Mouse (Mus musculus) cerebellum, adult 18-20 months (tissue): ENCODE results near the gene Tmem131.

Experiments
- DNase-seq, 2 experiments: peaks; one replicate each; pipeline ENCODE4 v3.0.0; 2021

Tmem131 gene

DNA sequence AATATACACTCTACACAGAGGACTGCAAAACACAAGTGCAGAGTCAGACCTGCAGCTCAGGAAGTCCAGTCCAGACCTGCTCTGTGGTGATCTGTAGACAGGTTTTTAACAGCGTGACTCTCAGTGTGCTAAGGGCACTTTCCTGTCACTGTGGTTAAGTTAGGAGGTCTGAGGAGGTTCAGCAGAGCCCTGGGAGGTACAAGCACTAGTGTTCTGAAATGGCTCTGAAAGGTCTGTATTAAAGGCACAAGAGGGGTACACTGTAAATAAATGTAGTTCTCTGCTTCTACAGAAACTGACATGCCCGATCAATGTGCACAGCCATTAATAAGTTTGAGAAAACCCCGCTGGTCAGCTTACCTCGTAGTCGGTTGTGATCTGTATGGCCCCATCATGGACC, 119.1 kb downstream of the Tmem131 start:
- no peak for DNase-seq

DNA sequence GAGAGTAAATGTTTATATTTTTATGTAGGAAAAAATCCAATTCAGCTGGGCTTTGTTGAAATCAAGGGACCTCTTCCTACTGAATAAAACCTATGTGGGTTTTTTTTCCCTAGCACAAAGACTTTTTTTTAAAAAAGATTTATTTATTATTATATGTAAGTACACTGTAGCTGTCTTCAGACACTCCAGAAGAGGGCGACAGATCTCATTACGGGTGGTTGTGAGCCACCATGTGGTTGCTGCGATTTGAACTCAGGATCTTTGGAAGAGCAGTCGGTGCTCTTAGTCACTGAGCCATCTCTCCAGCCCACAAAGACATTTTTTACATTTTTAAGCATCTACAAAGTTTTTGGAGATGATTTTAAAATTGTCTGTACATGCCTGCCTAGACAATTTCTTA, 121.5 kb downstream of the Tmem131 start:
- DNase-seq, result peak in 1 of 2 experiments; percentile 14

DNA sequence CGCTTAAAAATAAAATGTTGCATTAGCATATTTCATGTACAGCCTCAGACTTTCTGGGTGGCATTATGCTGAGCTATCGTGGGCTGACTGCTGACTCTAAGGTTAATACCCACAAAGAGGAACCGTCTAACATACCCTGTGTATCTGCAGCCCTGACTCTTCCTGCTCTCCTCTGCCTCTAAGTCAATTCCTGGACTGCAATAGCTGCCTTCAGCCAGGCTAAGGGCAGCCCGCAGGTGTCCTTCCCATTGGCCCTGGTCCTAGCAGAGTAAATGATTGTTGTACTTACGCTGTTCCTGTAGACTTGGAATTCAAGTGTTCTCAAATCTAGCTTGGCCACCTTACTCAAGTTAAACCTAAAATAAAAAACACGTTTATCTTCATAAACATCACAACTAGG, 128.3 kb downstream of the Tmem131 start:
- no peak for DNase-seq

- no peak for DNase-seq
Measured at GRCm38 (mm10) chr1:36814271-36814903, 129.1 kb downstream of the Tmem131 start.

DNA sequence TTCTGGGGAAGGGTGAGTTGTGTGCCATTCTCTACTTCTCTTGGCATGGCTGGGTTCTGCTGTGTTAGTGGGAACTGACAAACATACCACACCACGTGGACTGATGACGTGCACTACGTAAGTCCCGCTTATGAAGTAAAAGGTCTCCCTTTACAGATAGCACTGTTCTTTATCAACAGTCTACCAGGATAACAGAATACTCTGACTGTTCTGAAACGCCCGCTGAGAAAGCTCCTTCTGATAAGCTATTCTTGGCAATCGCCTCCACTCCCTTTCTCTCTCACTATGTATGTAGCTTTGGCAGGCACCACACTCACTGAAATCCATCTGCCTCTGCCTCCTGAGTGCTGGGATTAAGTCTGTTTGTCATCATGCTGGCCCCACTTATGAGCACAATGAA, 130.1 kb downstream of the Tmem131 start:
- DNase-seq, result peak in 1 of 2 experiments; percentile 16

DNA sequence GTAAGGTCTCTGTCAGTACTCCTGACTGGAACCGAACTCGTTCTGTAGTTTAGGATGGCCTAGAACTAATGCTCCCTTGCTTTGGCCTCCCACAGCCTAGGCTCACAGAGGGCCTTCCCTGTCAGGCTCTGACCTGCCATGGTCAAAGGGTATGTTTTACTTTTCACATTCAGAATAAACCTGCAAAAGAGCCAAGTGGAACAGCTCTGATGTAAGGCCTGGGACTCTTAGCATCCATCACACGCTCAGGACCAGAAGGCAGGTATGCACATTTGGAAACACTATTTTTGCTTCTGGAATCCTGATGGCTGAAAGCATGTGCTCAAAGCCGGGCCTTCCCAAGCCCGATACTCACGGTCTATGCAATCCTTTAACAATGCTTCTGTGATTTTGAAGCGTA, 131.7 kb downstream of the Tmem131 start:
- no peak for DNase-seq

DNA sequence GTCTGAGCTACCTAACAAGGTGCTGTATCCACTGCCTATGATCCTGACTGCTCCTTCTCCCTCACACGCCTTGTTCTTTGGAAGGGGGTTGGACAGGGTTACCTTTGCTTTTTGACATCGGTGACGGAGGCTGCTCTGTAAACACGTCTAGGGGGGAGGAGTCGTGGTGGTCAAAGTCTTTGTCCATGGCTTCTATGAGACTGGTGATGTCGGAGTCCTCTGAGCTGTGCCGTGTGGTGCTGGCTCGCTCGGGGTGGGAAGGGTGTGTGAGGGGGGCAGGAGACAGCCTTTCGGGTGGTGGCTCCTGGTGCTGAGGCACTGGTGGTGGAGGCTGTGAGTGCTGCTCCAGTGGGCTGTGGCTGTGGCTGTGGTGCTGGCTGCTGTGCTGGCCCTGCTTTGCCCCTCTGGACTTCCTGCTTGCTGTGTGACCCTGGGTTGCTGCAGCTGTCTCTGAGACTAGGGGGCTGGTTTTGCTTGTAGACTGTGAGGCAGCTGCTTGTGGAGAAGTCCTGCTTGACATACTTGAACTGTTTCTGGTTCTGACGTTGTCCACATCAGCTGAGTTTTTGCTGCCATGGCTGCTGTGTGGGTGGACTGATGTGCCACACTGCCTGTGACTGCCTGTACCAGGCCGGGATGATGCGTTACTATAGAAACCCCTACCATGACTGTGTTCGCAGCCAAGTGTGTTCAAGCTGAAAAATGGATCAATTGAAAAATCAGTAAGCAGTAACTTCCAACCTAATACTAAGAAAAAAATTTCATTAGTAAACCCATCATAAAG, 135.5 kb downstream of the Tmem131 start:
- no peak for DNase-seq

DNA sequence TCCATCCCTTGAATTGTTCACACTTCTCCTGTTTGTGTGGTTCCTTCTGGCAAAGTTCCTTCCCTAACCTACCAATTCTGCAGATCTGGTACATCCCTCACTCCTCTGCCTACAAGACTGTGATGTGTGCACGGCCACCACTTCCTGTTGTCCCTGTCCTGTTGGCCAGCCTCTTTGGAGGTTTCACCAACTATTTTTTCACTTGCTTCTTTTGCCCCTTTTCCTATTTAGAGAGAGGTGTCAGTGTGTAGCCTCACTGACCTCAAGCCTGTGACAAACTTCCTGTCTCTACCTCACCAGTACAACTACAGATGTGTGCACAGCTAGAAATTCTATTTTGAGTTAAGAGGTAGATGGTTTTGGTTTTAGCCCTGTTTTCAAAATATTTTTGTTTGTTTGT, 136.4 kb downstream of the Tmem131 start:
- no peak for DNase-seq

GRCm38 (mm10) chr1:36806181-36806905, 137.1 kb downstream of the Tmem131 start:
- DNase-seq, result no peak

- DNase-seq, result no peak
Measured at GRCm38 (mm10) chr1:36804833-36805232, 138.6 kb downstream of the Tmem131 start.

- DNase-seq, result no peak
Measured at GRCm38 (mm10) chr1:36804259-36804658, 139.2 kb downstream of the Tmem131 start.

DNA sequence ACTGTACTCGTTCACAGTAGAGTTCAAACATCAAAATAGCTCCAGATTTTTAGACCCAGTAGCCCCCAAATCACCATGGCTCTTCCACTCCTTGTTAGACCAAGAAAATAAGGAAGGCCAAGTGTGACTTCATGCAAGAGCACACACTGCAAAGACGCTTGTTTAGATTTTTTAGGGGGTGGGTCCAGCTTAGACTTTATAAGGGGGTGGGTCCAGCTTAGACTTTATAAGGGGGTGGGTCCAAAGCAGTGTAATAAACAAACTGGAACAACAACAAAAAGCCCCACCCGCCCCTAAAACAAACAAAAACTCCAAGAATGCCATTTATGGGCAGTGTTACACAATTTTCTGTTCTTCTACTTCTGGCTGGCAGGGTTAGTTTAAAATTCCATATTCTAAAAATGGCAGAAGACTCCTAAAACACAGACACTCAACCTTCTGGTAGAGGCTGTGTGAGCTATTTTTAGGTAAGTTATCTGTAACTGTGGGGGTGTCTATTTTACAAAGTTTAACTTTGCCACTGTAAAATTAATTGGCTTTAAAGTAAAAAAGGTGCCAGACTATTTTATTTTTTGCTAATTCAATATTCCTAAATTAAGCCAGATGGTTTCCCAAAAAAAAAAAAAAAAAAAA, 143.0 kb downstream of the Tmem131 start:
- no peak for DNase-seq

DNA sequence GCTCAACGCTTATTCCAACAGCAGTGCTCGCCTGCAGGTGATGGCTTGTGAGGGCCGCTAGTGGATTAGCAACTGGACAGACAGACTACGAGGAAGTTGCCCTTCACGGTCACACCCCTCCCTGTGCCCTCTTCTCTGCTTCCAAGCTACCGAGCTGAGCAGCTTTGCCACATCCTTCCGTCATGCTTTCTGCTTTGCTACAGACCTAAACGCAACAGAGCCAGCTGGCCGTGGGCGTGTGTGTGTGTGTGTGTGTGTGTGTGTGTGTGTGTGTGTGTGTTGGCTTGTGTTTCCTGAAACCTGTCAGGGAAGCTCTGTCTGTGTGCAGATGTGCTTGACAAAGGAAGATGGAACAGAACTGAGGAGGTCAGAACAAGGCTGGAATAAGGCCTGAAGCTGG, 146.0 kb downstream of the Tmem131 start:
- DNase-seq, result no peak

DNA sequence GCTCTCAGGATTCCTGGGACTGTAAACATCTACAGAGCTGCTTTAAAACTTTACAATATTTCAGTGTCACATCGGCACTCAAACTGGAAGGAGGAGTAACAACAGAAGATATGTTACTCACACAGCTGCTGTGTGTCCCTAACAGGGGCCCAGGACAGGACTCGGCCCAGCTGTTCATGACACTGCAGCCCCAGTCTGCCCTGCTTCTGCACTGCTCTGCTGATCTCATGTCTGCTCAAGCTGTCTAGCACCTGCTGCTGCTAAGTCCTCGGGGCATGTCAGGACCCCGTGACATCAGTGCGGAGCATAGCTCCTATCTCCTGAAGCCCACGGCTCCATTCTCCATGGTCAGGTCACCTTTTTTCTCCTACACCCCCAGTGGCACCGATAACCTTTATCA, 146.8 kb downstream of the Tmem131 start:
- DNase-seq, result no peak

- DNase-seq, result no peak
Measured at GRCm38 (mm10) chr1:36789416-36789815, 154.1 kb downstream of the Tmem131 start.

DNA sequence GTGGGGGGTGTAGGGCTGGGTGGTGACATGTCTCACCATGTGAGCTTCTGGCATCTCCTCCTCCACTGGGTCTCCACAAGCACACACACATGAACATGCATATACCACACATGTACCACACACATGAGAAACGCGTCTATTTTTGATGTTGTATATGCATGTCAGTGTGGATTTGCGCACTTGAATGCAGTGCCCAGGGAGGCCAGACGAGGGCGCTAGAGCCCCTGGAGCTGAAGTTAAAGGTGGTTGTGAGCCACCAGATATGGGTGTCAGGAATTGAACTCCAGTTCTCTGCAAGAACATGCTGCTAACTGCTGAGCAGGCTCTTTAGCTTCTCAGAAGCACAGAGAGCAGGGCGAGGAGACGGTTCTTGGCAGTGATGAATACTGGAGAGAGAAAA, 157.1 kb downstream of the Tmem131 start:
- no peak for DNase-seq

GRCm38 (mm10) chr1:36785238-36785641, 158.2 kb downstream of the Tmem131 start:
- DNase-seq, result peak; percentile 52 to 54

DNA sequence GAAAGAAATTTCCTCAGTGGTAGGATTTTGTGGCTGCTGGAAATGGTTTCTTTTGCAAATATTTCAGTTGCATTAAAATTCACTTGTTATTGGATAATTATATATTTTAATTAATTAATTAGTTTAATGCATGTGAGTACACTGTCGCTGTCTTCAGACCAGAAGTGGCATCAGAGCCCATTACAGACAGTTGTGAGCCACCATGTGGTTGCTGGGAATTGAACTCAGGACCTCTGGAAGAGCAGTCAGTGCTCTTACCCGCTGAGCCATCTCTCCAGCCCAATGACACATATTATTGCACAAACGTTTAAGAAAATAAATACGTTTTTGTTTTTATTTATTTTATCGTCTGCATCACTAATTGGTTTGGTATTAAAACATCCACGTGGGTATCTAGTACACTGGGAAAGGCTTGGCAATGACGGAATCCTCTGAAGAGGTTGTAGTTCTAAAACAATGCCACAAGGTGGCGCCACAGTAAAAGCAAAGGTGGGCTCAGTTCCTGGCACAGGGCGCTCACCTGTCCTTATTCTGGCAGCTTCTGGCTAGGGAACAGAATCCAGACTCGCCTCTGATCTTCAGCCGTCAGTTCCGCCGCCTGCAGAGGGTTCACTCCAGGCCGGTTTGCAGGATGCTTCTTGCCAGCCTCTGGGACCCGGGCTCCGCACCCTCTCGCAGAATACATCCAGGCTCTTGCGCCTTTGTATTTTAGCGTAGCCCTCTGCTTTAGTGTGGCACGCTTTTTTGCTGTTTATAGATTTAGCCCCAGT, 158.9 kb downstream of the Tmem131 start:
- peak; percentile 90 to 94 for DNase-seq

DNA sequence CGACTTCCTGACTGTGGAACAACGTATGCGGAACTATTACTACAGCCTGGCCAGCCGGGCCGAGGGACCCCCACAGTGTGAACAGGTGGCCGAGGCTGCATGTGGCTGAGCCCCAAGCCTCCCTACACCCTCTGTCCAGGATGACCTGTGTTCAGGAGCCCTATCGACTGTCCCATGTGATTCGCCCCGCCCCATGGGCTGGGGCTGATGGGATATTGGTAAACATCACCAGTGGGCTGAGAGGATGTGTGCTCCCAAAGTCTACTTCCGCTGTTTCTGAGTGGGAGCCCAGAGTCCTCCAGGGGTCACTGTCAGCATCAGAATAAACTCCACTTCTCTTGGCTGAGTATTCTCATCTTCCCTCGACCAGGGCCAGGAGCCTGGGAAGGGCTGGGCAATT, 161.0 kb downstream of the Tmem131 start:
- DNase-seq, result peak; percentile 28

GRCm38 (mm10) chr1:36780793-36781192, 162.7 kb downstream of the Tmem131 start:
- no peak for DNase-seq

GRCm38 (mm10) chr1:36772198-36772934, 171.1 kb downstream of the Tmem131 start:
- no peak for DNase-seq

GRCm38 (mm10) chr1:36770998-36771397, 172.5 kb downstream of the Tmem131 start:
- DNase-seq, result no peak
